Mouse (Mus musculus) small intestine, adult 2 months (tissue): ENCODE results near the gene Bdh1. TPM values are rescaled to one million over a fixed set of nuclear protein-coding genes. Genes with fewer than 3 reads are reported as not detected.

Experiments
- H3K27ac ChIP-seq: fragments of 200-500 bp; 2 replicates; pipeline ENCODE4 v1.5.1; 2012; ENCODE audit warnings: low read depth, low read length, control low read depth, inconsistent platforms; ENCODE audit not compliant: insufficient read depth
- H3K27me3 ChIP-seq: fragments of 200-500 bp; 2 replicates; pipeline ENCODE4 v1.6.1; 2012; ENCODE audit warnings: mild to moderate bottlenecking, moderate library complexity, low read length, inconsistent platforms; ENCODE audit not compliant: control insufficient read depth, insufficient read depth
- H3K36me3 ChIP-seq: fragments of 200-500 bp; 2 replicates; pipeline ENCODE4 v1.6.1; 2012; ENCODE audit warnings: mild to moderate bottlenecking, low read length, control low read depth, inconsistent platforms; ENCODE audit not compliant: control insufficient read depth, insufficient read depth
- H3K4me1 ChIP-seq: fragments of 200-500 bp; 2 replicates; pipeline ENCODE4 v1.6.1; 2012; ENCODE audit warnings: low read length, inconsistent platforms, mixed read lengths; ENCODE audit not compliant: control insufficient read depth, insufficient read depth, insufficient read length
- H3K4me3 ChIP-seq: fragments of 200-500 bp; 2 replicates; pipeline ENCODE4 v1.5.1; 2012; ENCODE audit warnings: low read depth, mild to moderate bottlenecking, control low read depth, inconsistent platforms, low read length, moderate library complexity
- CTCF ChIP-seq: fragments of 200-500 bp; IDR thresholded peaks from 2 replicates; pipeline ENCODE4 v1.5.1; 2012; ENCODE audit warnings: low read depth, mild to moderate bottlenecking, control low read depth, inconsistent platforms, low read length, moderate library complexity, mixed read lengths; ENCODE audit not compliant: insufficient replicate concordance, insufficient read length; ENCODE audit errors: extremely low read depth
- POLR2A ChIP-seq: fragments of 200-500 bp; IDR thresholded peaks from 2 replicates; pipeline ENCODE4 v1.6.1; 2012; ENCODE audit warnings: low read depth, mild to moderate bottlenecking, control low read depth, inconsistent platforms, low read length, moderate library complexity
- WGBS: fragments of 180-500 bp; shearing (Covaris S2); methylation state at CpG from one replicate; pipeline ENCODE4 v1.1.7; 2018; 5-methylcytosine and 5-hydroxymethylcytosine counted together
- polyA plus RNA-seq: library from polyadenylated mRNA; depleted of rRNA; stranded (reverse); fragments of >200 nt; gene quantifications from 2 replicates; pipeline ENCODE4 v1.2.3, GENCODE M21; 2012

Bdh1 gene
- polyA plus RNA-seq, 1 experiment, result 83.3 TPM

- Histone ChIP-seq H3K27ac (no peak overlapping the region), H3K4me3 (no peak overlapping the region), H3K27me3 (no peaks in the 10 kb centered on the region), H3K4me1 (no peaks in the 10 kb centered on the region), H3K36me3 (no peaks in the 10 kb centered on the region)
- WGBS, result 95% methylated on average over 5 of the region's 5 CpGs
- TF ChIP-seq POLR2A (no peak), CTCF (no peak)
Measured at GRCm38 (mm10) chr16:31485336-31485735, 63.3 kb downstream of the Bdh1 start.

GRCm38 (mm10) chr16:31487266-31487665 is 65.2 kb downstream of the Bdh1 start:
- Histone ChIP-seq H3K4me3 (no peak overlapping the region), H3K27ac (no peak overlapping the region), H3K27me3 (no peaks in the 10 kb centered on the region), H3K4me1 (no peaks in the 10 kb centered on the region), H3K36me3 (no peaks in the 10 kb centered on the region)
- TF ChIP-seq POLR2A, result no peak
- TF ChIP-seq CTCF, result no peak
- 87% methylated on average over 3 of the region's 3 CpGs for WGBS

- H3K27ac ChIP-seq, result no peak overlapping the region
- H3K4me1 ChIP-seq, result peaks cover 16% of the 10 kb centered on the region; the same call in 1 of the 2 replicates
- H3K36me3 ChIP-seq, result no peaks in the 10 kb centered on the region
- no peak overlapping the region for H3K4me3 ChIP-seq
- no peaks in the 10 kb centered on the region for H3K27me3 ChIP-seq
- TF ChIP-seq CTCF (no peak), POLR2A (no peak)
- 32% methylated on average over 3 of the region's 3 CpGs for WGBS
Measured at GRCm38 (mm10) chr16:31489096-31489495, 67.0 kb downstream of the Bdh1 start.

- 95% methylated on average over 7 of the region's 7 CpGs for WGBS
- no peak for TF ChIP-seq POLR2A
- H3K4me1 ChIP-seq, result peaks cover 16% of the 10 kb centered on the region; the same call in 1 of the 2 replicates
- H3K4me3 ChIP-seq, result no peak overlapping the region
- no peaks in the 10 kb centered on the region for H3K27me3 ChIP-seq
- H3K36me3 ChIP-seq, result no peaks in the 10 kb centered on the region
- H3K27ac ChIP-seq, result no peak overlapping the region
Measured at GRCm38 (mm10) chr16:31490967-31491366, 68.9 kb downstream of the Bdh1 start.

- no peaks in the 10 kb centered on the region for H3K36me3 ChIP-seq
- no peaks in the 10 kb centered on the region for H3K27me3 ChIP-seq
- TF ChIP-seq CTCF (no peak), POLR2A (no peak)
- WGBS, result 19% methylated on average over 12 of the region's 12 CpGs
- no peak overlapping the region for H3K4me3 ChIP-seq
- peaks cover 16% of the 10 kb centered on the region; the same call in 1 of the 2 replicates for H3K4me1 ChIP-seq
- no peak overlapping the region for H3K27ac ChIP-seq
Measured at GRCm38 (mm10) chr16:31492921-31493549, 71.0 kb downstream of the Bdh1 start.

- H3K36me3 ChIP-seq, result no peaks in the 10 kb centered on the region
Measured at GRCm38 (mm10) chr16:31493550-31493965, 71.5 kb downstream of the Bdh1 start.

GRCm38 (mm10) chr16:31493991-31494390 is 71.9 kb downstream of the Bdh1 start:
- no peak overlapping the region for H3K4me3 ChIP-seq
- peaks cover 16% of the 10 kb centered on the region; the same call in 1 of the 2 replicates for H3K4me1 ChIP-seq
- no peaks in the 10 kb centered on the region for H3K27me3 ChIP-seq
- 75% methylated on average over 6 of the region's 6 CpGs for WGBS
- H3K27ac ChIP-seq, result no peak overlapping the region
- TF ChIP-seq POLR2A (no peak), CTCF (no peak)
- H3K36me3 ChIP-seq, result no peaks in the 10 kb centered on the region

More at GRCm38 (mm10) chr16:31493550-31493965, 71.5 kb downstream of the Bdh1 start:
- no peak overlapping the region; the same call in 1 of the 2 replicates for H3K4me3 ChIP-seq
- TF ChIP-seq CTCF (no peak), POLR2A (no peak)
- H3K27me3 ChIP-seq, result no peaks in the 10 kb centered on the region
- peaks cover 16% of the 10 kb centered on the region; the same call in 1 of the 2 replicates for H3K4me1 ChIP-seq
- 45% methylated on average over 6 of the region's 6 CpGs for WGBS
- H3K27ac ChIP-seq, result no peak overlapping the region
